Mouse (Mus musculus) limb, embryonic 10.5 days (tissue): Measurements from ENCODE around the gene Kalrn. TPM values are rescaled to one million over a fixed set of nuclear protein-coding genes. Genes with fewer than 3 reads are reported as not detected.

Source experiments
- DNase-seq: peaks from one replicate; pipeline ENCODE4 v3.0.0-alpha.2; 2017; ENCODE audit warnings: low spot score
- H3K27ac ChIP-seq: fragments of 300-500 bp; sonication (generic); 2 replicates; pipeline ENCODE4 v1.5.1; 2016; ENCODE audit warnings: mild to moderate bottlenecking
- H3K27me3 ChIP-seq: fragments of 300-500 bp; sonication (generic); 2 replicates; pipeline ENCODE4 v1.6.1; 2016; ENCODE audit warnings: low read depth, mild to moderate bottlenecking; ENCODE audit not compliant: poor library complexity, severe bottlenecking
- H3K36me3 ChIP-seq: fragments of 300-500 bp; sonication (generic); 2 replicates; pipeline ENCODE4 v1.6.1; 2016; ENCODE audit warnings: mild to moderate bottlenecking, moderate library complexity
- H3K4me1 ChIP-seq: fragments of 300-500 bp; sonication (generic); 2 replicates; pipeline ENCODE4 v1.6.1; 2016
- H3K4me3 ChIP-seq: fragments of 300-500 bp; sonication (generic); 2 replicates; pipeline ENCODE4 v1.5.1; 2016; ENCODE audit warnings: mild to moderate bottlenecking, moderate library complexity
- H3K9me3 ChIP-seq: fragments of 300-500 bp; sonication (generic); replicated peaks from 2 replicates; pipeline ENCODE4 v1.6.1; 2016; ENCODE audit warnings: mild to moderate bottlenecking
- WGBS: fragments of 180-500 bp; shearing (Covaris S2); methylation state at CpG from one replicate; pipeline ENCODE4 v1.1.7; 2016; 5-methylcytosine and 5-hydroxymethylcytosine counted together
- polyA plus RNA-seq: library from polyadenylated mRNA; unstranded; fragments of >200 nt; fragmentation: Nextera tagmentation; extraction: Ambion mirVana; gene quantifications from 2 replicates; pipeline ENCODE4 v1.2.1, GENCODE M21; 2016

Gene Kalrn
- polyA plus RNA-seq, 1 experiment from 2014 or later: 8.3 TPM

GRCm38 (mm10) chr16:34110840-34111625 lies 462.3 kb downstream of the Kalrn start:
- H3K4me3 ChIP-seq: no peak overlapping the region
- H3K4me1 ChIP-seq: peaks cover 13% of the 10 kb centered on the region
- no peaks in the 10 kb centered on the region for H3K36me3 ChIP-seq
- H3K27me3 ChIP-seq: no peaks in the 10 kb centered on the region
- H3K27ac ChIP-seq: no peak overlapping the region
- 83% methylated on average over 7 of the region's 7 CpGs for WGBS
- DNase-seq: no peak
- H3K9me3 ChIP-seq: no peaks in the 10 kb centered on the region

GRCm38 (mm10) chr16:34104427-34104826 lies 468.9 kb downstream of the Kalrn start:
- no peak for DNase-seq
- H3K27me3 ChIP-seq: no peaks in the 10 kb centered on the region
- no peaks in the 10 kb centered on the region for H3K9me3 ChIP-seq
- no peaks in the 10 kb centered on the region for H3K36me3 ChIP-seq
- 0 out of 2 replicates have a peak, but pooled peaks cover 3% of the 10 kb centered on the region for H3K4me1 ChIP-seq
- no peak overlapping the region for H3K27ac ChIP-seq
- H3K4me3 ChIP-seq: no peak overlapping the region
- 90% methylated on average over 6 of the region's 6 CpGs for WGBS

- H3K4me1 ChIP-seq: no peaks in the 10 kb centered on the region
- no peak overlapping the region for H3K27ac ChIP-seq
- DNase-seq: no peak
- no peaks in the 10 kb centered on the region for H3K36me3 ChIP-seq
- no peaks in the 10 kb centered on the region for H3K9me3 ChIP-seq
- WGBS: 27% methylated on average over 5 of the region's 5 CpGs
- no peaks in the 10 kb centered on the region for H3K27me3 ChIP-seq
- H3K4me3 ChIP-seq: no peak overlapping the region
Measured at GRCm38 (mm10) chr16:34102742-34103141, 470.6 kb downstream of the Kalrn start.

DNA sequence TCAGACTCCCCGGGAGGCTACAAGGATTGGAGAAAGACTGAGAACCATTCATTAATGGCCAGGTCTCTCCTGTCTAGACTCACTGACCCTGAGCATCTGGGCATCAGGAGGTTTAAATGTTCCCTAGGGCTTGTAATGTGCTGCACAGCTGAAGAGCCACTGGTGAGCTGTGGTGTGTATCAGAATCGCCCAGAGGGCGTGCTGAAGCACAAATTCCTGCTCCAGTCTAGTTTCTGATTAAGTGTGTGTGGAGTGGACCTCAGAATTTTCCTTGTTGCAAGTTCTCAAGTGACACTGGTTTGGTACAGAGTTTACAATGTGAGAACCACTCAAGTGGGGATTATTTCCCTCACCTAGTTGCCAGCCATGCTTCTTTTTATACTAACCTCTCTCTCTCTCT lies 473.5 kb downstream of the Kalrn start:
- no peaks in the 10 kb centered on the region for H3K9me3 ChIP-seq
- no peak for DNase-seq
- no peak overlapping the region for H3K4me3 ChIP-seq
- WGBS: 87% methylated on average over 3 of the region's 3 CpGs
- H3K36me3 ChIP-seq: no peaks in the 10 kb centered on the region
- H3K27me3 ChIP-seq: no peaks in the 10 kb centered on the region
- no peak overlapping the region for H3K27ac ChIP-seq
- H3K4me1 ChIP-seq: peaks cover 17% of the 10 kb centered on the region

DNA sequence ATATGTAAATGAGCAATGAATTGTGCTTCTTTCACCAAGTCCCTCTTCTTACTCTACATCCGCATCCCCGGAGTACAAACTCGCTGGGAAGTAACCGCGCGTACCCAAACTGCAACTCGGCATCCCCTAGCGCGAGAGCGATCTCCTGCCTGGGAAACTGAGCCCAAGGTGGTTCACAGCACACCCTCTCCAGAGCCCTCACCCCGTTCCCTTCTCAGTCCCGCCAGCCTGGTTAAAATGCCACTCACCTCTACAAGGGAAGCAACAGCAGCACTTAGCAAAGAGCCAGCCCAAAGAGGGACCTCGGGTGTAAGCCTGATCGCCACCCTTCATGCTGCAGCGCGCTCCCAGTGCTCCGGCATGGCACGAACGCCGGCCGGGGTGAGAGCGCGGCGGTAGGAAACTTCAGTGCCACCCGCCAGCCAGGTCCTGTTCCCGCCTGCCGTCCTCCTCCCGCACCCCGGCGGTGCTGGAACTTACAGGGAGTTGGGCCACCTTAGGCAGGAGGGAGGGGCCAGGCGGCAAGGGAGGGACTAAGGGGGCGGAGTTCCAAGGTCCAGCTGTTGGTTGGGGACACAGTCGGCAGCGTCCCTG lies 477.7 kb downstream of the Kalrn start:
- Histone ChIP-seq H3K27me3 (peaks cover 8% of the 10 kb centered on the region; the same call in 1 of the 2 replicates), H3K4me1 (peaks cover 30% of the 10 kb centered on the region), H3K36me3 (no peaks in the 10 kb centered on the region), H3K27ac (peak overlapping the region; percentile 80), H3K4me3 (peak overlapping the region; percentile 63), H3K9me3 (no peaks in the 10 kb centered on the region)
- WGBS: under 1% methylated on average over 34 of the region's 34 CpGs
- peak; percentile 79 for DNase-seq

DNA sequence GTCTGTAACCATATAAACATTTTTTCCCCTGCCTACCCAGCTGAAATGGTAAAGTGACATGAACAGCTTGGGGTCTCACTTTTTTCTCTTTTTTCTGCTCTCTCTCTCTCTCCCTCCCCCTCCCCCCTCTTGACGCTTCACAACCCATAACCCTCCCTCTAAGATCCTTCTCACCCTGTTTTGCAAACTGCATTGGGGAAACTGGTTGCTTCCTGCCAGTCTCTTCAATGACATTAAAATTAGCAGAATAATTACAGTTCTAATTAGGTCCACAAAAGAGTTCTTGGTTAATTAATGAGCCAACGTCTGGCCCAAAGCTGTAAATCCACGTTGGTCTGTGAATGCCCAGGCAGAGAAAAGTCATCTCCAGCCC lies 478.3 kb downstream of the Kalrn start:
- whole genome bisulfite sequencing: 0% methylated on average over 3 of the region's 3 CpGs
- no peaks in the 10 kb centered on the region for H3K36me3 ChIP-seq
- no peaks in the 10 kb centered on the region for H3K9me3 ChIP-seq
- H3K4me1 ChIP-seq: peaks cover 30% of the 10 kb centered on the region
- no peak for DNase-seq
- H3K4me3 ChIP-seq: peak overlapping the region; percentile 63
- peak overlapping the region; percentile 80; the same call in 1 of the 2 replicates for H3K27ac ChIP-seq
- peaks cover 8% of the 10 kb centered on the region; the same call in 1 of the 2 replicates for H3K27me3 ChIP-seq

GRCm38 (mm10) chr16:34094446-34095092 lies 478.8 kb downstream of the Kalrn start:
- peaks cover 30% of the 10 kb centered on the region for H3K4me1 ChIP-seq
- peaks cover 8% of the 10 kb centered on the region; the same call in 1 of the 2 replicates for H3K27me3 ChIP-seq
- under 1% methylated on average over 16 of the region's 16 CpGs for WGBS
- no peaks in the 10 kb centered on the region for H3K9me3 ChIP-seq
- DNase-seq: peak; percentile 71
- no peaks in the 10 kb centered on the region for H3K36me3 ChIP-seq
- H3K4me3 ChIP-seq: peak overlapping the region; percentile 63
- H3K27ac ChIP-seq: peak overlapping the region; percentile 67

- peaks cover 8% of the 10 kb centered on the region; the same call in 1 of the 2 replicates for H3K27me3 ChIP-seq
- no peaks in the 10 kb centered on the region for H3K36me3 ChIP-seq
- H3K4me3 ChIP-seq: peak overlapping the region; percentile 63
- no peak for DNase-seq
- 1% methylated on average over 14 of the region's 14 CpGs for WGBS
- peaks cover 30% of the 10 kb centered on the region for H3K4me1 ChIP-seq
- H3K27ac ChIP-seq: peak overlapping the region; percentile 67
- H3K9me3 ChIP-seq: no peaks in the 10 kb centered on the region
Measured at GRCm38 (mm10) chr16:34093734-34094445, 479.4 kb downstream of the Kalrn start.

GRCm38 (mm10) chr16:34089528-34090095 lies 483.7 kb downstream of the Kalrn start:
- DNase-seq: no peak
- Histone ChIP-seq H3K4me3 (no peak overlapping the region), H3K36me3 (no peaks in the 10 kb centered on the region), H3K27me3 (peaks cover 8% of the 10 kb centered on the region; the same call in 1 of the 2 replicates), H3K27ac (no peak overlapping the region), H3K4me1 (peaks cover 19% of the 10 kb centered on the region), H3K9me3 (no peaks in the 10 kb centered on the region)
- WGBS: 64% methylated on average over 8 of the region's 8 CpGs

DNA sequence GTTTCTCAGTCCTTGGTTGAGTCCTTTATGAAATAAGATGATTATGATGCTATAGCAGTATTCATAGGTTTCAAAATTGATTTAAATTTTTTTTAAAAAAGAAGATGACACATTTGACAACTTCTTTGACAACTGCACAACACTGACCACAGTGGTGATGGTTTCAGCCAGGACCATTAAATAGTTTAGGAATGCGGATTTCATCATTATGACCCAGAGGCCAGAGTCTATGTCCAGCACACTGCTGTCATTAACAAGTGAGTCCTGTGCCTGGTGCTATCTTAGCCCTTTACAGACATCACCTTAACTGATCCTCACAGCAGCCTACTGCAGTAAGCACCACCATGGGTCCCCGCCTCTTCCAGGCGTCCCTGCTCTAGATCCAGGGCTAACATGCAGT lies 484.3 kb downstream of the Kalrn start:
- WGBS: 85% methylated on average over 3 of the region's 3 CpGs
- Histone ChIP-seq H3K27ac (no peak overlapping the region), H3K9me3 (no peaks in the 10 kb centered on the region), H3K36me3 (no peaks in the 10 kb centered on the region), H3K4me3 (no peak overlapping the region), H3K4me1 (peaks cover 13% of the 10 kb centered on the region), H3K27me3 (peaks cover 7% of the 10 kb centered on the region; the same call in 1 of the 2 replicates)
- DNase-seq: no peak

- no peak overlapping the region for H3K27ac ChIP-seq
- 56% methylated on average over 4 of the region's 4 CpGs for WGBS
- peaks cover 9% of the 10 kb centered on the region; the same call in 1 of the 2 replicates for H3K4me1 ChIP-seq
- no peaks in the 10 kb centered on the region for H3K36me3 ChIP-seq
- no peak overlapping the region for H3K4me3 ChIP-seq
- DNase-seq: no peak
- no peaks in the 10 kb centered on the region for H3K9me3 ChIP-seq
- peaks cover under 1% of the 10 kb centered on the region; the same call in 1 of the 2 replicates for H3K27me3 ChIP-seq
Measured at GRCm38 (mm10) chr16:34088331-34088730, 485.0 kb downstream of the Kalrn start.
